Mouse (Mus musculus) kidney, embryonic 15.5 days (tissue): ENCODE measurements around the gene 1190005I06Rik. TPM values are rescaled to one million over a fixed set of nuclear protein-coding genes. Genes with fewer than 3 reads are reported as not detected.

Experiments
- ATAC-seq: fragments of 200-750 bp; cut with Nextera tagmentation; replicated peaks from 2 replicates; pipeline ENCODE4 v1.8.0; 2017; ENCODE audit warnings: moderate TSS enrichment; ENCODE audit not compliant: low FRiP score
- H3K27ac ChIP-seq: fragments of 300-500 bp; sonication (generic); 2 replicates; pipeline ENCODE4 v1.5.1; 2015; ENCODE audit warnings: mild to moderate bottlenecking, inconsistent platforms
- H3K27me3 ChIP-seq: fragments of 300-500 bp; sonication (generic); 2 replicates; pipeline ENCODE4 v1.6.1; 2015; ENCODE audit warnings: inconsistent platforms
- H3K36me3 ChIP-seq: fragments of 300-500 bp; sonication (generic); 2 replicates; pipeline ENCODE4 v1.6.1; 2015; ENCODE audit warnings: inconsistent platforms
- H3K4me1 ChIP-seq: fragments of 300-500 bp; sonication (generic); 2 replicates; pipeline ENCODE4 v1.6.1; 2015; ENCODE audit warnings: inconsistent platforms
- H3K4me2 ChIP-seq: fragments of 300-500 bp; sonication (generic); 2 replicates; pipeline ENCODE4 v1.6.1; 2015; ENCODE audit warnings: moderate library complexity, mild to moderate bottlenecking, inconsistent platforms
- H3K4me3 ChIP-seq: fragments of 300-500 bp; sonication (generic); replicated peaks from 2 replicates; pipeline ENCODE4 v1.5.1; 2015; ENCODE audit warnings: mild to moderate bottlenecking, inconsistent platforms
- H3K9ac ChIP-seq: fragments of 300-500 bp; sonication (generic); 2 replicates; pipeline ENCODE4 v1.6.1; 2015; ENCODE audit warnings: mild to moderate bottlenecking, inconsistent platforms
- H3K9me3 ChIP-seq: fragments of 300-500 bp; sonication (generic); replicated peaks from 2 replicates; pipeline ENCODE4 v1.6.1; 2016; ENCODE audit warnings: inconsistent platforms
- WGBS: fragments of 180-500 bp; shearing (Covaris S2); methylation state at CpG from one replicate; pipeline ENCODE4 v1.1.7; 2015; ENCODE audit warnings: mixed read lengths; 5-methylcytosine and 5-hydroxymethylcytosine counted together
- polyA plus RNA-seq: library from polyadenylated mRNA; unstranded; fragments of >200 nt; fragmentation: Nextera tagmentation; extraction: Ambion mirVana; gene quantifications from 2 replicates; pipeline ENCODE4 v1.2.1, GENCODE M21; 2015

The 1190005I06Rik gene
- polyA plus RNA-seq, 1 experiment from 2014 or later, result 4.0 TPM

DNA sequence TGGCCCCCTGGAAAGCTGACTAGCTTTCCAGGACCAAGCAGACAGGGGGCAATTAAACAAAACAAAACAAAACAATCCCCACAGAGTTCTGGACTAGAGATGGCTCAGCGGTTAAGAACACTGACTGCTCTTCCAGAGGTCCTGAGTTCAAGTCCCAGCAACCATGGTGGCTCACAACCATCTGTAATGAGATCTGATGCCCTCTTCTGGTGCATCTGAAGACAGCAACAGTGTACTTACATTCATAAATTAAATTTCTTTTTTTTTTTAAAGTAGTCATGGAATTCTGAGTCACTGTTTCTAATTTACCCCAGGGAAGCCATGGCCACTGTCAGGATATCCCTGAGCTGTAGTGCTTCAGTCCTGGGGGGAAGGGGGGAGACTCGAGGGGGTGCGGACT, 32.9 kb downstream of the 1190005I06Rik start:
- WGBS, result 86% methylated on average over 3 of the region's 3 CpGs
- Histone ChIP-seq H3K36me3 (no peaks in the 10 kb centered on the region), H3K9ac (no peak overlapping the region), H3K4me3 (no peak overlapping the region), H3K27me3 (no peaks in the 10 kb centered on the region), H3K27ac (no peak overlapping the region), H3K9me3 (no peaks in the 10 kb centered on the region), H3K4me2 (no peak overlapping the region), H3K4me1 (peaks cover 15% of the 10 kb centered on the region)
- no peak for ATAC-seq

DNA sequence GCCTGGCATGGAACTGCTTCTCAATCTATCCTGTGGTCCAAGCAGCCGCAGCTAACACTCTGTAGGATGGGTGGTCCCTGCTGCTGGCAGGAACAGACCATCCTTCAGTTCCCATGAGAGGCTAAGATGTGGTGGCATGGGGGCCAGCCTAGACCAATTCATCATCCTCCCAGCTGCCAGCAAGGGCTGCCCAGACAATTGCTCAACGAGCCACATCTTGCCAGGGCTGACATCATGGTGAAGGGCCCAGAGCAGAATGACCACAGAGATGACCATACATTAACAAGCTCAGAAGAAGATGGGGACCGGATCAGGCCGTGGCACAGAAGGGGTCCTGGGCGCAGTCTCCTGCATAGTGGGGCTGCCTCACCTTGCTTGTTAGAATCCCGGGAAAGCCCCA, 36.6 kb downstream of the 1190005I06Rik start:
- H3K4me2 ChIP-seq, result no peak overlapping the region
- H3K9ac ChIP-seq, result no peak overlapping the region
- H3K36me3 ChIP-seq, result no peaks in the 10 kb centered on the region
- H3K9me3 ChIP-seq, result no peaks in the 10 kb centered on the region
- ATAC-seq, result no peak
- no peaks in the 10 kb centered on the region for H3K27me3 ChIP-seq
- no peak overlapping the region for H3K4me3 ChIP-seq
- 0 out of 2 replicates have a peak, but pooled peaks cover 8% of the 10 kb centered on the region for H3K4me1 ChIP-seq
- 84% methylated on average over 6 of the region's 6 CpGs for WGBS
- no peak overlapping the region for H3K27ac ChIP-seq

DNA sequence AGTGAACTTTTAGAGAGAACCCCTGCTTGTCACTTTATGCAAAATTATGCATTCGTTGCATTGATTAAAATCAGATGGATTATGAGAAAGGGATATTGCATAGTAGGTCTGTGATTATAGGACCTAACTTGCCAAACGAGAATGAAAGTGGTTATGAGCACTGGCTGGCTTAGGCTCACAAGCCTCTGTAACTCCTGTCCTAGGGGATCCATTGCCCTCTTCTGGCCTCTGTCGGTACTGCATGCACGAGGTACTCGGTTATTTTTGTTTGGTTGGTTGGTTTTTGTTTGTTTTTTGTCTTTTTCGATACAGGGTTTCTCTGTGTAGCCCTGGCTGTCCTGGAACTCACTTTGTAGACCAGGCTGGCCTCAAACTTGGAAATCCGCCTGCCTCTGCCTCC, 39.5 kb downstream of the 1190005I06Rik start:
- no peak overlapping the region for H3K27ac ChIP-seq
- H3K27me3 ChIP-seq, result no peaks in the 10 kb centered on the region
- H3K4me3 ChIP-seq, result no peak overlapping the region
- H3K4me2 ChIP-seq, result no peak overlapping the region
- H3K4me1 ChIP-seq, result peaks cover 10% of the 10 kb centered on the region
- ATAC-seq, result no peak
- 13% methylated on average over 7 of the region's 7 CpGs for WGBS
- no peak overlapping the region for H3K9ac ChIP-seq
- H3K9me3 ChIP-seq, result no peaks in the 10 kb centered on the region
- H3K36me3 ChIP-seq, result no peaks in the 10 kb centered on the region

DNA sequence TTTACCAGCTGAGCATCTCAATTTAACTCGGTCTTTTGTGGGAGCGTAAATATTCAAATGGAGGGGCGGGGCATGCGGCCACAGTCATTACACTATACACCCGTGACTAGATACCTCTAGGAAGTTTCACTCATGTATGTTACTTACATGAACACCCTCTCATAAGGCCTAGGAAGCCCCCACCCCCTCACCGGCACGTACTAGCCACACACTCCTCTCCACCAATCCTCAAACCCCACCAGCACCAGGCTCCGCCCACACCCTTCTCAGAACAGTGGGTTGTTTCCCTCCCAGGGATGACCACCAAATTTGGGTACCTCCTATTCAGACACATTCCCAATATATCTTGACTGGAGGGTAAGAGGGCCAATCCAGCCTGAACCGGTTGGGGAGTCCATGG, 40.0 kb downstream of the 1190005I06Rik start:
- ATAC-seq, result peak; percentile 33; the same call in 1 of the 2 replicates
- no peaks in the 10 kb centered on the region for H3K36me3 ChIP-seq
- no peak overlapping the region for H3K4me2 ChIP-seq
- H3K9me3 ChIP-seq, result no peaks in the 10 kb centered on the region
- no peak overlapping the region for H3K9ac ChIP-seq
- no peaks in the 10 kb centered on the region for H3K27me3 ChIP-seq
- WGBS, result 87% methylated on average over 9 of the region's 9 CpGs
- no peak overlapping the region for H3K4me3 ChIP-seq
- H3K4me1 ChIP-seq, result peaks cover 15% of the 10 kb centered on the region
- no peak overlapping the region for H3K27ac ChIP-seq

DNA sequence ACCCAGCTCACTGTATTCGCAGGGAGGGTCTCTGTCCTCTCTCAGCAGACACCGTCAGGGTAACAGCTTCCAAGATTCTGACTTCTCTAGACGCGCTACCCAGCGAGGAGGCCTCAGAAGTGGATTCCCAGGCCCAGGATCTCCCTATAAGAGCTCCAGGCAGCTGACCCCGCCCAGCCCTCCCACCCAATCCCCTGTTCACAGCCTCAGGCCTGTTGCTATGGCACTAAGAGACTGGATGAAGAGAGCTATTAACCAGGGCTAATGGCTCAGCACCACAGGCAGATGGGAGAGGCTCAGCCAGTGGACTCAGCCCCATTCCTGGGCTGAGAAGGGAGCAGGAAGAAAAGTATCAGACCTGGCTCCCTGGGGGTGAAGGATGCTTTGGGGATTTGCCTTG, 44.8 kb downstream of the 1190005I06Rik start:
- WGBS, result 35% methylated on average over 6 of the region's 6 CpGs
- Histone ChIP-seq H3K27me3 (no peaks in the 10 kb centered on the region), H3K9ac (no peak overlapping the region), H3K9me3 (0 out of 2 replicates have a peak, but pooled peaks cover 3% of the 10 kb centered on the region), H3K4me1 (peaks cover 27% of the 10 kb centered on the region), H3K4me3 (no peak overlapping the region), H3K36me3 (no peaks in the 10 kb centered on the region), H3K4me2 (no peak overlapping the region), H3K27ac (peak overlapping the region; percentile 18; the same call in 1 of the 2 replicates)
- peak; percentile 66 for ATAC-seq

DNA sequence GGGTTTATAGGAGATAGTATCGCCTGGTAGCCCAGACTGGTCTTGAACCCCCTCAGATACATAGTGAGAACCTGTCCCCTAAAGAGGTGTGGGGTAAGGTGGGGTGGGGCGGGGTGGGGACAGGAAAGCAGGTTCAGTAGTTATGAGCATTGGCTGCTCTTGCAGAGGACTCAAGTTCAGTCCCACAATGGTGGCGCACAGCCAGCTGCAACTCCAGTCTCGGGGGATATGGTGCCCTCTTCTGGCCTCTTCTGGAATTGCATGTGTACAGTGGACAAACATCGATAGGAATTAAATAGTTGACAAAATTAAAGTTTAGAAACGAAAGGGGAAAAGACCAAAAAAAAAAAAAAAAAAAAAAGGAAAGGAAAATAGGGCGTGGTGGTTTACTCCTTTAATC, 47.9 kb downstream of the 1190005I06Rik start:
- 61% methylated on average over 7 of the region's 7 CpGs for WGBS
- Histone ChIP-seq H3K27ac (no peak overlapping the region), H3K36me3 (no peaks in the 10 kb centered on the region), H3K9ac (no peak overlapping the region), H3K4me3 (no peak overlapping the region), H3K27me3 (no peaks in the 10 kb centered on the region), H3K9me3 (0 out of 2 replicates have a peak, but pooled peaks cover 3% of the 10 kb centered on the region), H3K4me2 (no peak overlapping the region), H3K4me1 (peaks cover 20% of the 10 kb centered on the region)
- no peak for ATAC-seq

DNA sequence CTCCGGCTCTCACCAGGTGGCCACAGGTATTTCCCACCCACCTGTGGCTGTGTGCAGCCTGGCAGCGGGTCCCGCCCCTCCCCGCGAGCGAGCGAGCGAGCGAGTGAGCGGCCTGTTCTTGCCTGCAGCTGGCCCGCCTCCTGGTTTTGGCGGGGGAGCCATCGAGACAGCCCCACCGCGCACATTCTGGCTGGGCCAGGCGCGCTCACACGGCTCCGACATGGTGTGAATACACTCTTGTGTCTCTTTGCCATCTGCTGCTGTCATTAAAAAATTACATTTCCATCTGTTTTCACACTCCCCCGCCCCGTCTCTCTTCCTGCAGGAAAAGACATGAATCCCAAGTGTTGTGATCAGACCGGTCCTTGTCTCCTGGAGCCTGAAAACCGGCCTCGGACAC, 48.9 kb downstream of the 1190005I06Rik start:
- H3K4me3 ChIP-seq, result peak overlapping the region; percentile 14
- H3K9ac ChIP-seq, result peak overlapping the region; percentile 18; the same call in 1 of the 2 replicates
- peaks cover 20% of the 10 kb centered on the region for H3K4me1 ChIP-seq
- no peaks in the 10 kb centered on the region for H3K27me3 ChIP-seq
- WGBS, result 25% methylated on average over 24 of the region's 24 CpGs
- H3K36me3 ChIP-seq, result no peaks in the 10 kb centered on the region
- H3K27ac ChIP-seq, result no peak overlapping the region
- 0 out of 2 replicates have a peak, but pooled peaks cover 3% of the 10 kb centered on the region for H3K9me3 ChIP-seq
- 0 out of 2 replicates have a peak, but pooled peaks have one; percentile 31 for ATAC-seq
- peak overlapping the region; percentile 49 for H3K4me2 ChIP-seq

DNA sequence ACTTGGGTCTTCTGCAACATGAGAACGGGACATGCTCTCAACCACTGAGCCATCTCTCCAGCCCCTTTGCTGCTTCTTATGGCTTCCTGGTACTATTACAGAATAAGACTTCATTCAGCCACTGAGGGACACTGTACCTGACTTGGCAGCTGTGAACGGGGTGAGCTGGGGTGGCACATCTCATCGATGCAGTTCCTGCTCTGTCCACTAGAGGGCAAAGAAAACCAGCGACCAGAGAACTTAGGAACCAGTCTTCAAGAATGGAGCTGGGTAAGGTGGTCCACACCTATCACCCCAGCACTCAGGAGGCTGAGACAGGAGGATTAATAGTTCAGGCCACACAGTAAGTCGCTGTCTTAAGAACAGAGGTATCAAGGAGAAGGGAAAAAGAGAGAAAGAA, 51.5 kb downstream of the 1190005I06Rik start:
- Histone ChIP-seq H3K27me3 (no peaks in the 10 kb centered on the region), H3K9ac (no peak overlapping the region), H3K27ac (no peak overlapping the region), H3K36me3 (no peaks in the 10 kb centered on the region), H3K9me3 (no peaks in the 10 kb centered on the region), H3K4me1 (peaks cover 9% of the 10 kb centered on the region), H3K4me3 (no peak overlapping the region), H3K4me2 (no peak overlapping the region)
- 10% methylated on average over 5 of the region's 5 CpGs for WGBS
- ATAC-seq, result no peak

DNA sequence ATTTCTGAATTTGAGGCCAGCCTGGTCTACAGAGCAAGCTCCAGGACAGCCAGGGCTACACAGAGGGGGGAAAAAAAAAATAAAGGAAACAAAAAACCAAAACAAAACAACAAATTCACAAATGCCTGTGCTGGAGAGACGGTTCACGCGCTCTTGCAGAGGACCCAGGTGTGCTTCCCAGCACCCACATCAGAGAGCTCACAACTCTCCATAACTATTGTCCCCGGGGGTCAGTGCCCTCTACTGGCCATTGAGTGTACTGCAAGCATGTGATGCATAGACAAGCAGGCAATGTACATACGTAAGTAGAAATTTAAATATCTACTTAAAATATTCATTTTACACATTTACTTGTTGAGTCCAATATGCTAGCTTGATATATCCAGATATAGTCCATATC, 52.9 kb downstream of the 1190005I06Rik start:
- Histone ChIP-seq H3K4me3 (no peak overlapping the region), H3K27ac (no peak overlapping the region), H3K4me2 (no peak overlapping the region), H3K9me3 (no peaks in the 10 kb centered on the region), H3K9ac (no peak overlapping the region), H3K36me3 (no peaks in the 10 kb centered on the region), H3K27me3 (no peaks in the 10 kb centered on the region), H3K4me1 (peaks cover 16% of the 10 kb centered on the region)
- ATAC-seq, result no peak
- WGBS, result 94% methylated on average over 5 of the region's 5 CpGs

DNA sequence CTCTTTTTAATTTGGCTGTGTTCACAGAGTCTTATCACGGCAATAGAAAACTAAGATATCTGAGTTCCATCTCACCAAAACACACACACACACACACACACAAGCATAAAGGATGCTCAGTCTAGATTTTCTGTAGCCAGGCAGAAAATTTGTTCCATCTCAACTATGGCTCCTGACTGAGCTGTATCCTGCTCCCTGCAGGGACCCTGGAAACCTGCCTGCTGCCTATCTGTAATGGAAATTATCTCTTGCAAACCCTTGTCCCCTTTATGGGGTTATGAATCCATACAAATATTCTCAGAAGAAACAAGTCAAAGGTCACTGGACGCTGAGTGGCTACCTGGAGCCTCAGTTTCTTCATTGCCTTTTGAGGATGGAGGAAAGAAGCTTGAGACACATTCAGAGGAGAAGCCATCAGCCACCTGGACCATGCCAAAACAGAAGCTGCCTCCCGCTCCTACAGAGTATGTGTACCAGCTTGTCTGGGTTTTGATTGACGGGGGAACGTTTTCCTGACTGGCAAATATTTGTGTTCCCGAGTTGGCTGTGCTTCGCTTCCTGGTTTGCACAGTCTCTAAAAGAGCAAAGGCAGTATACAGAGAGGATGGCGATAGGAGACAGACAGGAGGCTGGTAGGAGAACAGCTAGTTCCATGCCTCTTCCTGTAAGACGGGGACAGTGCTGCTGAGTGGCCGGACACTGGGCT, 55.7 kb downstream of the 1190005I06Rik start:
- Histone ChIP-seq H3K4me3 (no peak overlapping the region), H3K9ac (no peak overlapping the region), H3K27me3 (no peaks in the 10 kb centered on the region), H3K27ac (no peak overlapping the region), H3K9me3 (no peaks in the 10 kb centered on the region), H3K4me1 (peaks cover 28% of the 10 kb centered on the region), H3K36me3 (no peaks in the 10 kb centered on the region), H3K4me2 (no peak overlapping the region)
- WGBS, result 67% methylated on average over 10 of the region's 10 CpGs
- no peak for ATAC-seq

DNA sequence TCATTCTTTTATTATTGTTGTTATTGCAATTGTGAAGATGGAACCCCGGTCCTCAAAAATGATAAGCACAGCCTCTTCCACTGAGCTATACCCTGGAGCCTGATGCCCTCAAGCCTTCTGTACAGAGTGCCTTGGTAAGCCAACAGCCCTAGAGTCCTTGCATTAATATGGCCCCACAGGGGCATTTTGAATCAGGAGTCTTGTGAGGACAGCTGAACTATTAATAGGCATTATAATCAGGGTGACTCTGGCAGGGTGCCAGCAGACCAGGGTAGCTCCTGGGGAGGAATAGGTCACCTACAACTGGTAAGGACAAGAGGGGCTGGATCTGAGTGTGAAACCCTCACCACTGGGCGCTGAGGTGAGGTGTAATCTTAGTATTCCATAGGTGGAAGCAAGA, 57.5 kb downstream of the 1190005I06Rik start:
- ATAC-seq, result no peak
- Histone ChIP-seq H3K27me3 (no peaks in the 10 kb centered on the region), H3K36me3 (peaks cover 10% of the 10 kb centered on the region; the same call in 1 of the 2 replicates), H3K4me1 (peaks cover 31% of the 10 kb centered on the region), H3K27ac (peak overlapping the region; percentile 76), H3K9ac (peak overlapping the region; percentile 37), H3K4me3 (peak overlapping the region; percentile 48), H3K4me2 (peak overlapping the region; percentile 65), H3K9me3 (no peaks in the 10 kb centered on the region)
- whole genome bisulfite sequencing, result 50% methylated on average over 2 of the region's 2 CpGs

DNA sequence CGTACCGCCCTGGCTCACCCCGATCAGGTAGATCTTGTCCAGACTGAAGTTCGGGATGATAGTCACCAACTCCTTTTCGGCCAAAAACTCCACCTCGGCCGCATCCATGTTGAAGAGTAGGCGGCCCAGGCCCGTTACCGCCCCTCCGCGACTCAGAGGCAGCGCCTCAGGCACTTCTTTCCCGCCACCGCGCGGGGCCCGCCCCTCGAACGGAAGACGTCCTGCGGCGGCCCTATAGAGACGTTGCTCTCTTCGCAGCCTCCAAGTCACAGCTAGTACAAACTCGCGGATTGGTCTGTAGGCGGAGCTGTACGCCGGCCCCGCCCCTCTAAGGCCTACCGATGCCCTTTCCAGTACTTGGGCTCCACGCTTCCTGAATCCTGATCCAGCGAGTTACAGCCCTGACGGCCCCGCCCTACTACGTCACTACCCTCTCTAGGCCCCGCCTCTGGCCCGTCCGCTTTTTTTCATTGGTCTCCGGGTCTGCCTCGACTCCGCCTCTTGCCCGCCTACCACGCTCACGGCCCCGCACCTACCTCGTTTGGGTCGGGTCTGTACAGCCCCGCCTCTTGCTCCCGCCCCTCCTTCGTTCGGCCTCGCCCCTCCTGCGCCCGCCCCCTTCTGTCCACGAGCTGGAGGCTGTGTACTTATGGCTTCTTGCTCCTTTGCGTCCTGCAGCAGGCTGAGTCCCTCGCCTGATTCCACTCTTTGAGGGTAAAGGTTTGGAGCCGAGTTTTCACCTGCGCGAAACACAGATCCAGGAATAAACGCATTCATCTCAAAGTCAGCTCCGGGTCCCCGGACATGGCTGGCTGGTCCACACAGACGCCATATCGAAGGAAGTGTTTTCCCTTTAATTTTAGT, 58.3 kb downstream of the 1190005I06Rik start, which contains the start of gene Gins2:
Gene Gins2, minus strand, starts transcription at position 397 of the 864 bp plus-strand sequence.
- peak; percentile 99 for ATAC-seq
- Histone ChIP-seq H3K9ac (peak within 1 kb of the TSS; percentile 78), H3K27ac (peak within 1 kb of the TSS; percentile 84), H3K4me3 (peak within 1 kb of the TSS; percentile 81), H3K36me3 (peaks cover 13% of the 10 kb centered on the region; the same call in 1 of the 2 replicates), H3K4me2 (peak within 1 kb of the TSS; percentile 91), H3K9me3 (no peaks in the 10 kb centered on the region), H3K4me1 (peaks cover 38% of the 10 kb centered on the region), H3K27me3 (no peaks in the 10 kb centered on the region)
- WGBS, result under 1% methylated on average over 67 of the region's 67 CpGs
